Comparison of ENCODE assay signal across 9 mouse cellular contexts in genomic region chr2:92529071-92529641, GRCm38 (mm10).
DNase-seq lines count a peak whose midpoint lies in the region; ATAC-seq and TF ChIP-seq lines count a peak whose summit lies in the region.
"Had no signal": no experiment of that assay in that cellular context is flagged by ENCODE, and none has a peak within 500 bp of the region (broad histone marks: within the 10 kb centered on the region; RNA-seq: fewer than 3 reads in every experiment).

No protein-coding gene starts in this region.

- peak overlapping the region; percentile 38 for H3K4me3 ChIP-seq in hindbrain, postnatal 0 days (ENCODE audit: low read length)

- ATAC-seq in hindbrain, postnatal 0 days: peak; percentile 95

- peak overlapping the region; percentile 80 for H3K27ac ChIP-seq in hindbrain, postnatal 0 days
- H3K27ac ChIP-seq: macrophage had no signal

- H3K4me1 ChIP-seq in hindbrain, postnatal 0 days (ENCODE audit: insufficient read depth, low read length): peaks cover 8% of the 10 kb centered on the region

- 11% methylated on average over 24 of the region's 24 CpGs for WGBS in hindbrain, postnatal 0 days

- no peaks in the 10 kb centered on the region for H3K9me3 ChIP-seq in hindbrain, postnatal 0 days (ENCODE audit: low read length)

- H3K4me2 ChIP-seq in hindbrain, postnatal 0 days (ENCODE audit: low read depth, low read length): peak overlapping the region; percentile 74

- H3K27me3 ChIP-seq in hindbrain, postnatal 0 days (ENCODE audit: insufficient read depth, low read length): no peaks in the 10 kb centered on the region

- peak; percentile 45 for TF ChIP-seq CTCF in hindbrain, postnatal 0 days (IDR thresholded peaks at IDR 0.05; ENCODE audit: low read depth)

- DNase-seq in adrenal gland, postnatal 14 days: peak; percentile 91
- DNase-seq in embryo, embryonic 10.5 days (ENCODE audit: low spot score): peak; percentile 90
- DNase-seq in gastrocnemius, postnatal 14 days: peak; percentile 85
- DNase-seq in hindbrain, postnatal 0 days (ENCODE audit: low spot score): peak; percentile 92
- peak; percentile 88 for DNase-seq in left cerebral cortex, adult 11 months (ENCODE audit: low spot score)
- DNase-seq in lung, postnatal 10 days: peak; percentile 91
- DNase-seq in retina, postnatal 7 days (ENCODE audit: low read depth, low spot score): peak; percentile 77
- no peak for DNase-seq in B cell, adult 2 months

- intact Hi-C loops in gastrocnemius, postnatal 14 days (cut with DNase I; ENCODE audit: low total_unique reads): no loop called here

- no peaks in the 10 kb centered on the region for H3K36me3 ChIP-seq in hindbrain, postnatal 0 days (ENCODE audit: insufficient read depth, low read length)

- H3K9ac ChIP-seq in hindbrain, postnatal 0 days (replicated peaks; ENCODE audit: low read length): peak overlapping the region; percentile 50

Comparison
In these comparisons a context has a peak if more than half of its experiments do, and no peak if none do; other contexts are left out.
1. DNase-seq: peak in adrenal gland, postnatal 14 days (single experiment), embryo, embryonic 10.5 days (single experiment), gastrocnemius, postnatal 14 days (single experiment), hindbrain, postnatal 0 days (single experiment), left cerebral cortex, adult 11 months (single experiment), lung, postnatal 10 days (single experiment) and retina, postnatal 7 days (single experiment); none in B cell, adult 2 months (0 of 2).